Mouse (Mus musculus) E14TG2a.4 (cell line): ENCODE data around the gene Trappc10.

Experiments
- CTCF ChIP-seq: conservative IDR thresholded peaks from 2 replicates; pipeline ENCODE4 v1.5.1; 2014; ENCODE audit warnings: low read length
- NANOG ChIP-seq: IDR thresholded peaks from 2 replicates; pipeline ENCODE4 v1.6.1; 2014; ENCODE audit warnings: borderline replicate concordance, low read length, mixed read lengths
- POU5F1 ChIP-seq: IDR thresholded peaks from 2 replicates; pipeline ENCODE4 v1.6.1; 2014; ENCODE audit warnings: low read length, borderline replicate concordance

DNA sequence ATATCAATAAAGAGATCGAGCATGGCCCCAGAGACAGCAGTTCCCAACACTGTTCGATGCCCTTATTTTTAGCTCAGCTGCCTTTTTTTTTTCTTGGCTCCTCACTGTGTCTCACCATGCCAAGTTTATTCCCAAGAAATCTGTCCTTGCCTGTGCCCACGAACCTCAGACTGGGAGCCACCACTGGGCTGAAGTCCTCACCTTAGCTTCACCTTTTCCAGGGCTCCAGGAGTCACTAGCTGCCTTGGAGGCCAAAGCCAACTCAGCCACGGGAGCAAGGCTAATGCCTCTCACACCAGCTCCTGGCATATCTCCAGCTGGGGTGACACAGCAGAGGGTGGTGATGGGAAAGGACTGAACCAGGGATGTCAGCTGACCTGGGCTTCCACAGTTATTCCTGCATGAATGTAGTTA lies 11.2 kb upstream of the Trappc10 start:
- TF ChIP-seq CTCF (no peak), POU5F1 (no peak), NANOG (no peak)
